In the genomic region with DNA sequence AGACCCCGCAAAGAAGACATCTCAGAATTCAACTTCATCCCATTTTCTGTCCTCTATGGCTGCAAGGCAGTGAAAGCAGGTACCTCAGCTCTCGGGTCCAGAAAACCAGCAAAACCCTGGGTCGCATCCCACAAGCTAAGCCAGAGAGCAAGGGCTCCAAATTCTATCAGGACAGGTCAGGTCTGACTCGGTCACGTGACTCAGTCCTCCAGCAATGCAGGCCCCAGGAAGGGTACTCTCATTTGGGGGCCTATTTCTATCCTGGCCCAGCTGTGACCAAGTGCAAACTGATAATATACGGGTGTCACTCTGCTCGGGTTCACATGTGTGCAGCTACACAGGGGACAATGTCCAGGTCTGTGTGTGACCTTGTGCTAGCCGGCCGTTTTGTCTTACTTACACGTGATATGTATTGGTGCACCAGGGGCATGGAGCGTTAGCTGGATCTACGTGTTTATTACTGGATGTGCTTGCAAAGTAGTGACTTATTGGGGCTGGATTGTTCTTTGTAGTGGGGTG, we compare ENCODE assay signal across 16 mouse cellular contexts. TPM values are rescaled to one million over a fixed set of nuclear protein-coding genes. Genes with fewer than 3 reads are reported as not detected.
A peak's percentile ranks its signal among the peaks of the same experiment; 100 is the strongest.
DNase-seq lines count a peak whose midpoint lies in the region; ATAC-seq and TF ChIP-seq lines count a peak whose summit lies in the region.
"Had no signal": no experiment of that assay in that cellular context is flagged by ENCODE, and none has a peak within 500 bp of the region (broad histone marks: within the 10 kb centered on the region; RNA-seq: fewer than 3 reads in every experiment).

No protein-coding gene starts in this region.

- no peak overlapping the region for H3K9ac ChIP-seq in heart, postnatal 0 days (replicated peaks; ENCODE audit: low read depth, low read length)
- H3K9ac ChIP-seq: embryonic facial prominence, embryonic 12.5 days; kidney, embryonic 15.5 days; liver, embryonic 13.5 days; neural tube, embryonic 12.5 days had no signal

- H3K27ac ChIP-seq in heart, postnatal 0 days (ENCODE audit: low read depth): 0 out of 2 replicates have a peak overlapping the region, but pooled peaks have one; percentile 3
- peak overlapping the region; percentile 54 for H3K27ac ChIP-seq in left cerebral cortex, adult 2 months
- H3K27ac ChIP-seq: embryonic facial prominence, embryonic 12.5 days; kidney, embryonic 15.5 days; liver, embryonic 13.5 days; neural tube, embryonic 12.5 days had no signal

- peaks cover 4% of the 10 kb centered on the region for H3K27me3 ChIP-seq in heart, postnatal 0 days (ENCODE audit: control insufficient read depth, insufficient read depth, low read length)

- no peak for TF ChIP-seq EP300 in heart, postnatal 0 days (IDR thresholded peaks at IDR 0.05; ENCODE audit: low read depth)

- H3K4me1 ChIP-seq in heart, postnatal 0 days (ENCODE audit: control insufficient read depth, insufficient read depth): peaks cover 37% of the 10 kb centered on the region

- no peaks in the 10 kb centered on the region for H3K9me3 ChIP-seq in heart, postnatal 0 days (replicated peaks; ENCODE audit: control insufficient read depth, low read length)
- H3K9me3 ChIP-seq: embryonic facial prominence, embryonic 12.5 days; kidney, embryonic 15.5 days; liver, embryonic 13.5 days; neural tube, embryonic 12.5 days had no signal

- H3K4me3 ChIP-seq in heart, postnatal 0 days (ENCODE audit: low read depth, low read length): no peak overlapping the region
- no peak overlapping the region for H3K4me3 ChIP-seq in left cerebral cortex, adult 2 months
- H3K4me3 ChIP-seq: embryonic facial prominence, embryonic 12.5 days; kidney, embryonic 15.5 days; liver, embryonic 13.5 days; neural tube, embryonic 12.5 days had no signal

- no peak for TF ChIP-seq CTCF in heart, postnatal 0 days (IDR thresholded peaks at IDR 0.05; ENCODE audit: low read depth)
- no peak for TF ChIP-seq CTCF in left cerebral cortex, adult 2 months (IDR thresholded peaks at IDR 0.05)

- 63% methylated on average over 12 of the region's 12 CpGs for WGBS in heart, postnatal 0 days

- no peak overlapping the region for H3K4me2 ChIP-seq in heart, postnatal 0 days (ENCODE audit: low read depth, low read length)
- H3K4me2 ChIP-seq: embryonic facial prominence, embryonic 12.5 days; kidney, embryonic 15.5 days; liver, embryonic 13.5 days; neural tube, embryonic 12.5 days had no signal

- H3K36me3 ChIP-seq in heart, postnatal 0 days (replicated peaks; ENCODE audit: control insufficient read depth, insufficient read depth, low read length): peaks cover 10% of the 10 kb centered on the region; the same call in 1 of the 2 replicates
- H3K36me3 ChIP-seq: kidney, embryonic 15.5 days; liver, embryonic 13.5 days; neural tube, embryonic 12.5 days had no signal

- DNase-seq in cerebellum, adult 9-11 months: peak; percentile 44
- no peak for DNase-seq in heart, postnatal 0 days (ENCODE audit: low spot score)
- DNase-seq in heart, adult 18-20 months: no peak
- DNase-seq in left cerebral cortex, adult 2 months (ENCODE audit: extremely low spot score in 1 of 2, low spot score in 2 of 2): no peak
- no peak for DNase-seq in left cerebral cortex, postnatal 10 days (ENCODE audit: extremely low spot score in 1 of 2, low spot score in 2 of 2)
- DNase-seq in Muller cell, postnatal 12 days (ENCODE audit: inconsistent ontology term): peak; percentile 29
- DNase-seq in lung, postnatal 10 days: no peak
- DNase-seq: adrenal gland, postnatal 25 days; B cell, adult 2 months; left cerebral cortex, postnatal 4 days; liver, embryonic 13.5 days; thymus, postnatal 14 days had no signal

- ATAC-seq in cerebellum, adult (ENCODE audit: insufficient number of reproducible peaks, low FRiP score, low TSS enrichment): no peak
- no peak for ATAC-seq in heart, postnatal 0 days (ENCODE audit: insufficient read depth, low read depth)

- intact Hi-C loops in left cerebral cortex, adult 2 months (cut with DNase I): no loop called here
- intact Hi-C loops in left cerebral cortex, postnatal 10 days (cut with DNase I): no loop called here

RNA-seq across cellular contexts. Expression of a gene that starts 7.7 kb away (rescaled TPM):
- 41.9 and 48.5 TPM in 2 replicates for total RNA-seq in heart, postnatal 0 days (2014; rRNA removed; ENCODE audit: low replicate concordance)
- polyA plus RNA-seq in heart, postnatal 0 days (2015; fragmentation: Nextera tagmentation; extraction: Ambion mirVana): 18.2 TPM in 2 replicates
- total RNA-seq in heart, adult 18-20 months (2021): 100 to 1,000 TPM; 250 to 260 TPM
- total RNA-seq in left cerebral cortex, adult 2 months (2021): 100 to 1,000 TPM; 347 to 350 TPM
- 100 to 1,000 TPM; 397 to 441 TPM for total RNA-seq in left cerebral cortex, postnatal 10 days (2021)

RNA-seq across cellular contexts. Expression of a gene that starts 30.1 kb away (rescaled TPM):
- 2.1 and 15.4 TPM in 2 replicates for total RNA-seq in heart, postnatal 0 days (2014; rRNA removed; ENCODE audit: low replicate concordance)
- 6.2 and 8.0 TPM in 2 replicates for polyA plus RNA-seq in heart, postnatal 0 days (2015; fragmentation: Nextera tagmentation; extraction: Ambion mirVana)
- 10 to 100 TPM; 10.0 to 13.2 TPM for total RNA-seq in heart, adult 18-20 months (2021)
- total RNA-seq in left cerebral cortex, adult 2 months (2021): 10 to 100 TPM in 1 of 2 experiments, 1 to 10 TPM in 1; 9.7 to 11.1 TPM
- total RNA-seq in left cerebral cortex, postnatal 10 days (2021): 1 to 10 TPM; 7.4 to 8.3 TPM

RNA-seq across cellular contexts. Expression of a gene that starts 38.8 kb away (rescaled TPM):
- total RNA-seq in heart, postnatal 0 days (2014; rRNA removed; ENCODE audit: low replicate concordance): 47.1 and 49.8 TPM in 2 replicates
- 48.1 and 50.0 TPM in 2 replicates for polyA plus RNA-seq in heart, postnatal 0 days (2015; fragmentation: Nextera tagmentation; extraction: Ambion mirVana)
- total RNA-seq in heart, adult 18-20 months (2021): 10 to 100 TPM; 31.5 to 35.7 TPM
- total RNA-seq in left cerebral cortex, adult 2 months (2021): 10 to 100 TPM; 23.9 to 25.8 TPM
- total RNA-seq in left cerebral cortex, postnatal 10 days (2021): 10 to 100 TPM; 20.6 to 21.3 TPM

RNA-seq across cellular contexts. Expression of a gene that starts 48.0 kb away (rescaled TPM):
- 89.2 and 126 TPM in 2 replicates for total RNA-seq in heart, postnatal 0 days (2014; rRNA removed; ENCODE audit: low replicate concordance)
- 111 and 125 TPM in 2 replicates for polyA plus RNA-seq in heart, postnatal 0 days (2015; fragmentation: Nextera tagmentation; extraction: Ambion mirVana)
- total RNA-seq in heart, adult 18-20 months (2021): 10 to 100 TPM; 88.5 to 96.7 TPM
- total RNA-seq in left cerebral cortex, adult 2 months (2021): 10 to 100 TPM; 77.7 to 77.8 TPM
- total RNA-seq in left cerebral cortex, postnatal 10 days (2021): 10 to 100 TPM; 57.0 to 60.1 TPM

RNA-seq across cellular contexts. Expression of a gene that starts 54.2 kb away (rescaled TPM):
- 211 and 235 TPM in 2 replicates for total RNA-seq in heart, postnatal 0 days (2014; rRNA removed; ENCODE audit: low replicate concordance)
- polyA plus RNA-seq in heart, postnatal 0 days (2015; fragmentation: Nextera tagmentation; extraction: Ambion mirVana): 201 and 266 TPM in 2 replicates
- 100 to 1,000 TPM; 297 to 306 TPM for total RNA-seq in heart, adult 18-20 months (2021)
- total RNA-seq in left cerebral cortex, adult 2 months (2021): 100 to 1,000 TPM; 459 to 496 TPM
- 100 to 1,000 TPM; 455 to 481 TPM for total RNA-seq in left cerebral cortex, postnatal 10 days (2021)

Comparison
In these comparisons a context has a peak if more than half of its experiments do, and no peak if none do; other contexts are left out.
1. DNase-seq: peak in cerebellum, adult 9-11 months (single experiment) and Muller cell, postnatal 12 days (single experiment); none in heart, postnatal 0 days (single experiment), heart, adult 18-20 months (0 of 2), left cerebral cortex, adult 2 months (0 of 2), left cerebral cortex, postnatal 10 days (0 of 2) and lung, postnatal 10 days (single experiment).